Mouse (Mus musculus) T-helper 17 cell (primary cell): ENCODE data around the gene Kank1.

Experiments
- in situ Hi-C, 2 experiments: fragments of 300-600 bp; cut with MboI, MseI; formaldehyde crosslinking; loops; 1 replicate in 1 of 2; 2 replicates in 1 of 2; pipeline ENCODE4 v1.15.1; 2025; ENCODE audit warnings: high pct_unique_total_duplicates in 2 of 2

The Kank1 gene

GRCm38 (mm10) chr19:25249230-25249629, 12.5 kb downstream of the Kank1 start:
- in situ Hi-C loops, result loop anchor here in 1 of 2 experiments (25.0 kb wide), 1 partner anchor 1312 kb away; no protein-coding TSS in a partner anchor

GRCm38 (mm10) chr19:25251610-25252140, 14.9 kb downstream of the Kank1 start:
- in situ Hi-C loops, result no loop called here

GRCm38 (mm10) chr19:25253198-25253597, 16.4 kb downstream of the Kank1 start:
- in situ Hi-C loops, result no loop called here

GRCm38 (mm10) chr19:25253628-25254027, 16.9 kb downstream of the Kank1 start:
- in situ Hi-C loops, result no loop called here

- in situ Hi-C loops, result no loop called here
These were observed 21.5 kb downstream of the Kank1 start for GRCm38 (mm10) chr19:25258321-25258720.

- in situ Hi-C loops, result loop anchor here in 1 of 2 experiments (5.0 kb wide), 1 partner anchor 36 kb away; no protein-coding TSS in a partner anchor
These were observed 29.4 kb downstream of the Kank1 start for GRCm38 (mm10) chr19:25266181-25266580.

GRCm38 (mm10) chr19:25267247-25267646, 30.5 kb downstream of the Kank1 start:
- in situ Hi-C loops, result loop anchor here in 1 of 2 experiments (5.0 kb wide), 1 partner anchor 35 kb away; no protein-coding TSS in a partner anchor

- in situ Hi-C loops, result loop anchor here in 1 of 2 experiments (5.0 kb wide), 1 partner anchor 34 kb away; no protein-coding TSS in a partner anchor
These were observed 31.8 kb downstream of the Kank1 start for GRCm38 (mm10) chr19:25268532-25268931.

GRCm38 (mm10) chr19:25271591-25271990, 34.8 kb downstream of the Kank1 start:
- in situ Hi-C loops, result no loop called here

- in situ Hi-C loops, result no loop called here
These were observed 36.4 kb downstream of the Kank1 start for GRCm38 (mm10) chr19:25273179-25273578.

GRCm38 (mm10) chr19:25276600-25277395, 40.0 kb downstream of the Kank1 start:
- in situ Hi-C loops, result no loop called here

GRCm38 (mm10) chr19:25277761-25278160, 41.0 kb downstream of the Kank1 start:
- in situ Hi-C loops, result no loop called here

- in situ Hi-C loops, result no loop called here
These were observed 42.8 kb downstream of the Kank1 start for GRCm38 (mm10) chr19:25279603-25280002.

GRCm38 (mm10) chr19:25283665-25284064, 46.9 kb downstream of the Kank1 start:
- in situ Hi-C loops, result no loop called here

- in situ Hi-C loops, result no loop called here
These were observed 49.2 kb downstream of the Kank1 start for GRCm38 (mm10) chr19:25285756-25286538.

GRCm38 (mm10) chr19:25290991-25291520, 54.3 kb downstream of the Kank1 start:
- in situ Hi-C loops, result no loop called here

- in situ Hi-C loops, result no loop called here
These were observed 58.4 kb downstream of the Kank1 start for GRCm38 (mm10) chr19:25295207-25295606.

- in situ Hi-C loops, result no loop called here
These were observed 60.5 kb downstream of the Kank1 start for GRCm38 (mm10) chr19:25297269-25297668.

- in situ Hi-C loops, result loop anchor here (5.0 to 10.0 kb wide), 2 partner anchors 33 to 1365 kb away; no protein-coding TSS in a partner anchor
These were observed 63.3 kb downstream of the Kank1 start for GRCm38 (mm10) chr19:25299852-25300670.

- in situ Hi-C loops, result loop anchor here (5.0 to 10.0 kb wide), 2 partner anchors 34 to 1364 kb away; no protein-coding TSS in a partner anchor
These were observed 64.4 kb downstream of the Kank1 start for GRCm38 (mm10) chr19:25301189-25301588.

- in situ Hi-C loops, result loop anchor here in 1 of 2 experiments (10.0 kb wide), 1 partner anchor 1359 kb away; no protein-coding TSS in a partner anchor
These were observed 69.5 kb downstream of the Kank1 start for GRCm38 (mm10) chr19:25306277-25306676.
